Mouse (Mus musculus): Measurements from ENCODE around the gene Ptgs1.

- TF ChIP-seq POLR2A (IDR thresholded peaks at IDR 0.05; ENCODE audit: low read depth, low read length) (no peak), CTCF (IDR thresholded peaks at IDR 0.05; ENCODE audit: extremely low read depth, insufficient read depth, insufficient read length, insufficient replicate concordance) (no peak)
Measured at GRCm38 (mm10) chr2:36278760-36279159, 48.5 kb downstream of the Ptgs1 start.
